Mouse (Mus musculus): ENCODE measurements around the gene Man2a2. TPM values are rescaled to one million over a fixed set of nuclear protein-coding genes. Genes with fewer than 3 reads are reported as not detected.
"Not testable (repeated sequence)": the region's sequence is repeated elsewhere in the genome, so short reads cannot be mapped to it uniquely, and the experiment has no call there.

The Man2a2 gene
- total RNA-seq, 2 experiments from 2014 or later, result 67.2 to 67.5 TPM

GRCm38 (mm10) chr7:80343270-80344018 is 27.7 kb downstream of the Man2a2 start:
- intact Hi-C loops (cut with DNase I), result loop anchor here (5.0 kb wide), 1 partner anchor 239 kb away; no protein-coding TSS in a partner anchor
- DNase-seq (ENCODE audit: low spot score), result no peak

GRCm38 (mm10) chr7:80342858-80343257 is 28.3 kb downstream of the Man2a2 start, which contains the start of gene Hddc3:
Gene Hddc3, plus strand, starts transcription at chr7:80343104.
- intact Hi-C loops (cut with DNase I), result loop anchor here (5.0 kb wide), 1 partner anchor 239 kb away; no protein-coding TSS in a partner anchor
- DNase-seq (ENCODE audit: low spot score), result peak; percentile 78

- intact Hi-C loops (cut with DNase I), result loop anchor here (2.0 to 5.0 kb wide), 2 partner anchors 31 to 241 kb away; no protein-coding TSS in a partner anchor
- DNase-seq (ENCODE audit: low spot score), result no peak
These were observed 29.4 kb downstream of the Man2a2 start for GRCm38 (mm10) chr7:80341793-80342192.

DNA sequence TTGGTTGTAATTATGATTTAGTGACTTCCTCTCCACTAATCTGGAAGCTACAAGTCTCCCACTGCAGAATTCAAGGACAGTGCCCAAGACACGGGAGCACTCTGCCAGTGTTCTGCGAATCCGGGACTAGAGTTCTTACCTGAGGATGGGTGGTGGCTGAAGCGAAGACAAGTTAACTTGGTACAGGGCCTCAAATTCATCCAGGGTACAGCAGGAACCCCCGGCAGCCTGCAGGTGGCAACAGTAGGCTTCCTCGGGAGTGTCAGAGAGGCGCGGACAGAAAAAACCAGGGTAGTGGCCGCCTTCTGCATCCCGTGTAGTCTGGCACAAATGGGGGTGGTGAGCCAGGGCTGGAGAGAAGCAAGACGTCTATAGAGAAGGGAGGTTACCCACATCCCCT is 30.4 kb downstream of the Man2a2 start, which contains the start of gene Unc45a:
Gene Unc45a (minus strand): TSS at position 213 of the 400 bp plus-strand sequence.
- intact Hi-C loops (cut with DNase I), result loop anchor here (2.0 to 5.0 kb wide), 2 partner anchors 32 to 242 kb away; no protein-coding TSS in a partner anchor
- peak; percentile 51 for DNase-seq (ENCODE audit: low spot score)

DNA sequence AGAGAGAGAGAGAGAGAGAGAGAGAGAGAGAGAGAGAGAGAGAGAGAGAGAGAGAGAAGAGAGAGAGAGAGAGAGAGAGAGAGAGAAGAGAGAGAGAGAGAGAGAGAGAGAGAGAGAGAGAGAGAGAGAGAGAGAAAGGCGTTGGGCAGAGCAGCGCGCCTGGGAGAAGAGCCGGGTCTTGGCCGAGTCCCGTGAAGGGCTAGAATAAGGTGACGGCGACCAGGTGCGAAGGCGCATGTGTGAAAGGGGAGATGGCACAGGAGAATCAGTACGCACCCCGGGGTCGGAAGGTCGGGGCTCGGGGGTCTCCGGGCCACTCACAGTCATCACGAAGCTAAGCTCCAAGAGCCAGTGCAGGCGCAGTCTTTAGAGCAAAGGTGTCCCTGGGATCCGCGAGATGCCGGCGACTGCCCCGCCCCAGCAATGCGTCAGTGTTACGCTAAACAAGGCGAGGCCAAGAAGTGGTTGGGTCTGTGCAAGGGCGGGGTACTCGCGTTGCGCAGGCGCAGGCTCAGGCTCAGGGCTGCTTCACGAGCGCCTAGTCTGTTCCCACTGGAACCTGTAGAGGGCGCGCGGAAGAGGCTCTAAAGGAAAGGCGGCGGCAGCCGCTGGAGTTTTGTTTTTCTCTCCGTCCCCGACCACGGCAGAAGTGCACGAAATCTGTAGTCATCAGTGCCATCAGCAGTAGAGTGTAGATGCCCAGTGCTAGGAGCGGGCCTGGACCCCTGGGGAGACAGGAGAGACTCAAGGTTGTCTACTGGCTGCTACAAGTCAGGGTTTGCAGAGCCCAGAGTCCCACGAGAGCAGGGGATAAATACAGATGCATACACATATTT is 31.2 kb downstream of the Man2a2 start:
- intact Hi-C loops (cut with DNase I), result loop anchor here (2.0 to 5.0 kb wide), 2 partner anchors 33 to 242 kb away; no protein-coding TSS in a partner anchor
- peak; percentile 95 for DNase-seq (ENCODE audit: low spot score)

- no peak for DNase-seq (ENCODE audit: low spot score)
- intact Hi-C loops (cut with DNase I), result no loop called here
These were observed 31.8 kb downstream of the Man2a2 start for GRCm38 (mm10) chr7:80339371-80339770.

GRCm38 (mm10) chr7:80336932-80337331 is 34.2 kb downstream of the Man2a2 start:
- DNase-seq (ENCODE audit: low spot score), result no peak
- intact Hi-C loops (cut with DNase I), result no loop called here

GRCm38 (mm10) chr7:80334848-80335247 is 36.3 kb downstream of the Man2a2 start:
- intact Hi-C loops (cut with DNase I), result no loop called here
- DNase-seq (ENCODE audit: low spot score), result no peak

GRCm38 (mm10) chr7:80331433-80331832 is 39.7 kb downstream of the Man2a2 start:
- intact Hi-C loops (cut with DNase I), result no loop called here
- DNase-seq (ENCODE audit: low spot score), result no peak

DNA sequence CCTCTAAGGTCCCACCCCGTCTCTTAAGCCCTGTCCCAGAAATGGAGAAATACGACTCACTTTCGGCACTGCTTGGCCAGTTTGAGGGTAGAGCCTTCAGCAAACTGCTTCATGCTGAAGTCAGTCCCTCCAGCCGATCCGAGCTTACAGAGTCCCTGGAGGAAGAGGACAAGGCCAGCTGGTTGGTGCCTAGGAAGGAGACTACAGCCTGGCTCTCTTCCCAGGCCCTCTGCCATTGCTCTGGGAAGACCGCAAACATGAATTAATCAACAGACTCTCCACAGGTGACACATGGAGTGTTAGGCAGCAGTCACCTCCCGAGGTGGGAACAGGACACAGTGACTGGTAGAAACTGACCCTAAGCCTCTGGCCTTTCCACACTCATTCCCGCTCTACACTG is 40.9 kb downstream of the Man2a2 start:
- intact Hi-C loops (cut with DNase I), result no loop called here
- DNase-seq (ENCODE audit: low spot score), result no peak

GRCm38 (mm10) chr7:80326076-80326475 is 45.1 kb downstream of the Man2a2 start:
- no peak for DNase-seq (ENCODE audit: low spot score)
- intact Hi-C loops (cut with DNase I), result no loop called here

DNA sequence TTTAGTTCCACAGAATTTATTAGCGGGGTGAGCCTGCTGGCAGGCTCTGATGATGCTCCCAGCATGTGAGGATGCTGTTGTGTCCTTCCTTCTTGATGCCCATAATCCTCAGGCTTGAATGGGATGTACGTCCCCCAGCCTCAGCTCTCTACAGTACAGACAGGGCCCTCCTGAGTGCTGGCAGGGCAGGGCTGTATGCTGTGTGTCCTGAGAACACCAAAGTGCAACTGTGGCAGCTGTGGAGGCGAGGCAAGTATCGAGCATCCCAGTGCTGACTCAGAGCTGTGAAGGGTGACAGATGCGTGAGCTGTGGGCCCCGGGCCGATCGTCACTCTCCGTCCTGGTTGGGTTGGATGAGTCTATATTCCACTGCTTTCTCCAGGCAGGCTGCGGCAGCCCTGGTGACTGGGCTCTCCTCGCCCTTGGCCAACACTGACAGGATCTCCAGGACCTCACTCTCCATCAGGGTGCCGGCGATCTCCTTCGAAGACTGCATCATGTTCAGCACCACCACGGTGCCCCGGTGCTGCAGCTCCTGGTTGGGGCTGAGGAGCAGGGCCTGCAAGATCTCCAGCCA is 45.8 kb downstream of the Man2a2 start:
- intact Hi-C loops (cut with DNase I), result loop anchor here (2.0 kb wide), 1 partner anchor 29 kb away; no protein-coding TSS in a partner anchor
- no peak for DNase-seq (ENCODE audit: low spot score)

DNA sequence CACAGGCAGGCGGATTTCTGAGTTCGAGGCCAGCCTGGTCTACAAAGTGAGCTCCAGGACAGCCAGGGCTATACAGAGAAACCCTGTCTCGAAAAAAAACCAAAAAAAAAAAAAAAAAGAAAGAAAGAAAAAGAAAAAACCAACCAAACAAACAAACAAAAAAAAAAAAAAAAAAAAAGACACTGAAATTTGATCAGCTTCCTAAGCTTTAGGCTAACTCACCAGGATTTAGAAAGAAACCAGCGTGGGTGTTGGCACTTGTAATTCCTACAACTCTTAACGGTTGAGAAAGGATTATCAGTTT is 46.4 kb downstream of the Man2a2 start:
- DNase-seq (ENCODE audit: low spot score), result not testable (repeated sequence)
- intact Hi-C loops (cut with DNase I), result loop anchor here (2.0 to 5.0 kb wide), 2 partner anchors 28 to 182 kb away; no protein-coding TSS in a partner anchor

GRCm38 (mm10) chr7:80324043-80324815 is 46.9 kb downstream of the Man2a2 start, which contains the start of gene Rccd1:
Gene Rccd1, minus strand, starts transcription at chr7:80324454.
- peak; percentile 89 for DNase-seq (ENCODE audit: low spot score)
- intact Hi-C loops (cut with DNase I), result loop anchor here (2.0 to 5.0 kb wide), 2 partner anchors 27 to 182 kb away; no protein-coding TSS in a partner anchor

GRCm38 (mm10) chr7:80323336-80323735 is 47.8 kb downstream of the Man2a2 start:
- intact Hi-C loops (cut with DNase I), result loop anchor here (5.0 kb wide), 1 partner anchor 181 kb away; no protein-coding TSS in a partner anchor
- no peak for DNase-seq (ENCODE audit: low spot score)

GRCm38 (mm10) chr7:80319846-80320496 is 51.2 kb downstream of the Man2a2 start:
- no peak for DNase-seq (ENCODE audit: low spot score)
- intact Hi-C loops (cut with DNase I), result loop anchor here (5.0 kb wide), 1 partner anchor 178 kb away; no protein-coding TSS in a partner anchor

- intact Hi-C loops (cut with DNase I), result no loop called here
- DNase-seq (ENCODE audit: low spot score), result no peak
These were observed 52.5 kb downstream of the Man2a2 start for GRCm38 (mm10) chr7:80318670-80319069.

DNA sequence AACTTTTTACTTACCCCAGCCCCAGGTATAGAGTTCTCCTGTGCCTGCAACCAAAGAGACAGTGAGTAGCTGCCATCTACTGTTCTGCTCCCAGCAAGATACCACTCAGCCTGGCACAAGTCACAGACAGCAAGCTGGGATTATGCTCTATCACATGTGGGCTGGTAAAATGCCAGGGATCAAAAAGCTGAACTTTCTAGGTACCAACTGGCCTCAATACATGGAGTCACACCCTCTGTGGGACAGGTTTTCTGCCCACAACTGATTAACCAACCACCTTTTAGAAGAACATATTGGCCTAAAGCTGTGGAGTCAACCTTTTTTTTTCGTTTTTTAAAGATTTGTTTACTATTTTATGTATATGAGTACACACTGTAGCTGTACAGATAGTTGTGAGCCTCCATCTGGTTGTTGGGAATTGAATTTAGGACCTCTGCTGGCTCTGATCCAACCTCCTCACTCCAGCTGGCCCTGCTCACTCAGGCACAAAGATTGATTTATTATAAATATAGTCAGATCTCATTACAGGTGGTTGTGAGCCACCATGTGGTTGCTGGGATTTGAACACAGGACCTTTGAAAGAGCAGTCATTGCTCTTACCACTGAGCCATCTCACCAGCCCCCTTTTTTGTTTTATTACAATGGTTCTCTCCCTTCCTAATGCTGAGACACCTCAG is 53.6 kb downstream of the Man2a2 start:
- intact Hi-C loops (cut with DNase I), result no loop called here

More for the DNA sequence above, 53.6 kb downstream of the Man2a2 start:
- no peak for DNase-seq (ENCODE audit: low spot score)

Data from heart, postnatal 25 days (tissue).